Mouse (Mus musculus) limb, embryonic 11.5 days (tissue): ENCODE data around the gene Ranbp3. TPM values are rescaled to one million over a fixed set of nuclear protein-coding genes. Genes with fewer than 3 reads are reported as not detected.

Experiments used
- ATAC-seq: fragments of 200-750 bp; cut with Nextera tagmentation; 2 replicates; pipeline ENCODE4 v1.8.0; 2017; ENCODE audit warnings: low read depth; ENCODE audit not compliant: insufficient number of reproducible peaks, low FRiP score, low TSS enrichment
- DNase-seq: peaks from one replicate; pipeline ENCODE4 v3.0.0-alpha.2; 2015; ENCODE audit warnings: low spot score
- H3K27ac ChIP-seq: fragments of 300-500 bp; sonication (generic); replicated peaks from 2 replicates; pipeline ENCODE4 v1.5.1; 2014; ENCODE audit warnings: low read depth, mild to moderate bottlenecking, low read length
- H3K27me3 ChIP-seq: fragments of 300-500 bp; sonication (generic); 2 replicates; pipeline ENCODE4 v1.6.1; 2014; ENCODE audit warnings: mild to moderate bottlenecking, low read length, mixed read lengths; ENCODE audit not compliant: control insufficient read depth, insufficient read depth
- H3K36me3 ChIP-seq: fragments of 300-500 bp; sonication (generic); 2 replicates; pipeline ENCODE4 v1.6.1; 2014; ENCODE audit warnings: mild to moderate bottlenecking, low read length, moderate library complexity, mixed read lengths; ENCODE audit not compliant: control insufficient read depth, insufficient read depth
- H3K4me1 ChIP-seq: fragments of 300-500 bp; sonication (generic); 2 replicates; pipeline ENCODE4 v1.6.1; 2014; ENCODE audit warnings: low read length, mixed read lengths; ENCODE audit not compliant: control insufficient read depth, insufficient read depth
- H3K4me2 ChIP-seq: fragments of 300-500 bp; sonication (generic); 2 replicates; pipeline ENCODE4 v1.6.1; 2014; ENCODE audit warnings: low read depth, mild to moderate bottlenecking, moderate library complexity; ENCODE audit not compliant: severe bottlenecking
- H3K4me3 ChIP-seq: fragments of 300-500 bp; sonication (generic); 2 replicates; pipeline ENCODE4 v1.5.1; 2014; ENCODE audit warnings: low read depth, low read length
- H3K9ac ChIP-seq: fragments of 300-500 bp; sonication (generic); 2 replicates; pipeline ENCODE4 v1.6.1; 2014; ENCODE audit warnings: mild to moderate bottlenecking, low read length
- H3K9me3 ChIP-seq: fragments of 300-500 bp; sonication (generic); 2 replicates; pipeline ENCODE4 v1.6.1; 2016; ENCODE audit warnings: low read length; ENCODE audit not compliant: control insufficient read depth
- WGBS: fragments of 180-500 bp; shearing (Covaris S2); extraction: QIAGEN DNeasy Blood & Tissue Kit; methylation state at CpG from one replicate; pipeline ENCODE4 v1.1.7; 2014; 5-methylcytosine and 5-hydroxymethylcytosine counted together
- polyA plus RNA-seq: library from polyadenylated mRNA; unstranded; fragments of >200 nt; fragmentation: Nextera tagmentation; extraction: Ambion mirVana; gene quantifications from 2 replicates; pipeline ENCODE4 v1.2.1, GENCODE M21; 2014

Ranbp3 gene
- polyA plus RNA-seq, 1 experiment from 2014 or later, result 118 TPM

DNA sequence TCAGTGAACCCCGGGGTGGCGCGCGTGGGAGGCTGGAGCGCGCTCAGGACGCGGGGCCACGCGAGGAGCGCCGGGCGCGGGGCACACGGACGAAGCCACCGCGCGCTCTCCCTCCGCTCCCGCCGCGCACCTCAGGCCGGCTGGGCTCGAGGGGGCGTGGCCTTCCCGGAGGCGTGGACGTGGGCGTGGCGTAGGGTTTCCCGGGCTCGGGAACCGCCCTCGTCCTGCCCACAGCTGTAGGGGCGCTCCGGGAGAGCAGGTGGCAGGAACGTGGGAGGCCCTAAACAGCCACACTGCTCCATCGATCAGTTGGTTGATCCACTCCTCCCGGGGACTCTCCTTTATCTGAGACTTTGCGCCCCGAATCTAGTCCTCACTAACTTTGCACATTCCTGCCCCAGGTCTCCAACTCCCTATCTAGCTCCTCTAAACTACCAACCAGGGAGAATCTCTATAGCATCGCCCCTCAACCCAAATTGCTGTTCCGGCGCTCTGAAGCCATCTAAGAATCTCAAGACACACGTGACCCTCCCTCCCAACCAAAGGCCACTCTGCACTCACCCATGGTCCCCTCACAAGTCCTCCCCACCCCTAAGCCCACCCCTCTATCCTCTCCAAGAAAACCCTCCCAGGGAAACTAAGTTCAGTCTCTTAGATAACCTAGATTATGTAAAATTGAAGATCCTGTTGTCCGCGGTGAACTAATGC is 84.5 kb downstream of the Ranbp3 start, which contains the start of gene Nrtn:
Gene Nrtn, minus strand, starts transcription at position 115 of the 708 bp plus-strand sequence.
- Histone ChIP-seq H3K9ac (peak within 1 kb of the TSS; percentile 58), H3K36me3 (no peaks in the 10 kb centered on the region), H3K27ac (0 out of 2 replicates have a peak within 1 kb of the TSS, but pooled peaks have one; percentile 8), H3K4me2 (peak within 1 kb of the TSS; percentile 94), H3K9me3 (no peaks in the 10 kb centered on the region), H3K4me1 (peaks cover 37% of the 10 kb centered on the region; the same call in 1 of the 2 replicates), H3K4me3 (peak within 1 kb of the TSS; percentile 50), H3K27me3 (peaks cover 46% of the 10 kb centered on the region)
- under 1% methylated on average over 33 of the region's 48 CpGs for WGBS
- DNase-seq (peak; percentile 91), ATAC-seq (0 out of 2 replicates have a peak, but pooled peaks have one; percentile 31)

DNA sequence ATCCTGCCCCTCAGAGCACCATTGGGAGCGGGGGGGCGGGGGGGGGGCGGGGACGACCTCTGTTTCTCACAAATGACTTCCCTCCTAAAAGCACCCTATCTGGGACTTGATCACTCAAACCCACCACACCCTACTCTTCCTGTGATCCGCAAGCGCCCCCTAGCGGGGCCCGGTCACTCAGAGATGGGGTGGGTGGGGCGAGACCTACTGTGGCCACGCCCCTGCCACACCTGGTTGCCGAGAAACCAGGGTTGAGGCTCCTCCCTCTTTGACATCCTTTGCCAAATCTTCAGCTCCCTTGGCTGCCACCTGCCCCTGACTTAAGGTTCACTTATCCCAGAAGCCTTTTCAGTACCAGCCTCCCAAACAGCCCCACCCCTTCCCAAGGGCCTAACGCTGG is 85.0 kb downstream of the Ranbp3 start:
- Histone ChIP-seq H3K27me3 (peaks cover 40% of the 10 kb centered on the region), H3K4me2 (no peak overlapping the region), H3K4me3 (no peak overlapping the region), H3K9me3 (no peaks in the 10 kb centered on the region), H3K4me1 (peaks cover 37% of the 10 kb centered on the region; the same call in 1 of the 2 replicates), H3K27ac (no peak overlapping the region), H3K9ac (no peak overlapping the region), H3K36me3 (no peaks in the 10 kb centered on the region)
- WGBS, result 7% methylated on average over 12 of the region's 12 CpGs
- DNase-seq (peak; percentile 77), ATAC-seq (no peak)

DNA sequence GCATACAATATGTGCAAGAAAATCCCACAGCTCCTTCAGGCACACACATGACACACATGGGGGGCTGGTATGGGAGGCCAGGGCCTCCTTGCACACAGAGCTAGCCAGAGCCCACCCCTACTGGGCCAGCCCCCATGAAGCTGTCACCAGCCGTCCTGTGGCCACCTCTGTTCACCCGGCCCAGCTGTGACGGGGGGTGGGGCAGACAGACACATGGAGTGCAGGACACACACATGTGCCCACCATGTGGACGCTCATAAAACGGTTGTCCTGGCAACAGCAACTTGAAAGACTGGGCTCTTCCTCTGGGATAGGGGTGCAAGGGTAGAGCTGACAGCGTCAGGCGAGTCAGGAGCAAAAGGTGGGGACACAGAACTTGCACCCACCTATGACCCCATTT is 86.2 kb downstream of the Ranbp3 start:
- Histone ChIP-seq H3K4me1 (peaks cover 26% of the 10 kb centered on the region; the same call in 1 of the 2 replicates), H3K9me3 (no peaks in the 10 kb centered on the region), H3K4me3 (no peak overlapping the region), H3K27me3 (peaks cover 29% of the 10 kb centered on the region), H3K9ac (no peak overlapping the region), H3K4me2 (no peak overlapping the region), H3K27ac (no peak overlapping the region), H3K36me3 (no peaks in the 10 kb centered on the region)
- WGBS, result 15% methylated on average over 7 of the region's 7 CpGs
- DNase-seq (peak; percentile 86), ATAC-seq (peak; percentile 52)

DNA sequence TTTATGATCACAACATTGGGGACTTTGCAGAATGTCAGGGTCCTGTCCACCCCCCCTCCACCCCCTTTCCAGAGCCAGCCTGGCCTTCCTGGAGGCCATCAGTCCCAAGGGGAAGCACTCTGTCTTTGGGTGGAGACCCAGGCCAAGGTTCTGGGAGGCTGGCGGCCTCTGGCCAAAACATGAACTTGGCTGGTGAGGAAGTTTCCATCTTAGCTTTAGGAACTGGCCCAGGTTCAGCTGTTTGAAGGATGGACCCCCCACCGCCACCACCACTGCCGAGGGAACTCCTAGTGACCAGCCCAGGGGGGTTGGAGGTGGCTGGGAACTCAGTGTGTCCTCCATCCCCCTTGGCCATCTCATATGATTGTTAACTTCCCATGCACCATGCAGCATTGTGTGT is 88.0 kb downstream of the Ranbp3 start:
- H3K9ac ChIP-seq, result no peak overlapping the region
- no peak overlapping the region for H3K4me3 ChIP-seq
- no peaks in the 10 kb centered on the region for H3K36me3 ChIP-seq
- no peak overlapping the region for H3K4me2 ChIP-seq
- no peaks in the 10 kb centered on the region for H3K9me3 ChIP-seq
- H3K27me3 ChIP-seq, result peaks cover 11% of the 10 kb centered on the region
- DNase-seq (no peak), ATAC-seq (no peak)
- no peak overlapping the region for H3K27ac ChIP-seq
- H3K4me1 ChIP-seq, result peaks cover 28% of the 10 kb centered on the region; the same call in 1 of the 2 replicates
- 69% methylated on average over 3 of the region's 3 CpGs for WGBS

Other genes with a start within 250 kb of the Ranbp3 start
- 82.5 and 86.2 TPM in 2 replicates for gene Ptprs, start 196.8 kb upstream of the Ranbp3 start, polyA plus RNA-seq
- not detected in 2 replicates for gene Znrf4, start 160.9 kb upstream of the Ranbp3 start, polyA plus RNA-seq
- 0.73 and 0.84 TPM in 2 replicates for gene Gm20219, start 118.9 kb upstream of the Ranbp3 start, polyA plus RNA-seq
- 65.3 and 78.6 TPM in 2 replicates for gene Safb2, start 88.7 kb upstream of the Ranbp3 start, polyA plus RNA-seq
- 119 and 132 TPM in 2 replicates for gene Safb, start 88.5 kb upstream of the Ranbp3 start, polyA plus RNA-seq
- 198 and 203 TPM in 2 replicates for gene 2410015M20Rik, start 63.5 kb upstream of the Ranbp3 start, polyA plus RNA-seq
- gene Rpl36, start 59.9 kb upstream of the Ranbp3 start, polyA plus RNA-seq, result 1,726 and 1,764 TPM in 2 replicates
- 61.9 and 66.3 TPM in 2 replicates for gene Lonp1, start 46.4 kb upstream of the Ranbp3 start, polyA plus RNA-seq
- 0.61 and 0.85 TPM in 2 replicates for gene Catsperd, start 45.2 kb upstream of the Ranbp3 start, polyA plus RNA-seq
- gene Ndufa11, start 44.5 kb downstream of the Ranbp3 start, polyA plus RNA-seq, result 413 and 428 TPM in 2 replicates
- 19.7 and 21.1 TPM in 2 replicates for gene Vmac, start 44.7 kb downstream of the Ranbp3 start, polyA plus RNA-seq
- gene Nrtn, start 84.2 kb downstream of the Ranbp3 start, polyA plus RNA-seq, result 19.0 and 19.9 TPM in 2 replicates
- gene Dus3l, start 91.5 kb downstream of the Ranbp3 start, polyA plus RNA-seq, result 37.3 and 38.2 TPM in 2 replicates
- gene Prr22, start 97.0 kb downstream of the Ranbp3 start, polyA plus RNA-seq, result 1.2 TPM in 2 replicates
- 2.7 and 2.9 TPM in 2 replicates for gene Rfx2, start 157.7 kb downstream of the Ranbp3 start, polyA plus RNA-seq
- gene Acsbg2, start 201.2 kb downstream of the Ranbp3 start, polyA plus RNA-seq, result not detected in 2 replicates
- gene 1700061G19Rik, start 202.2 kb downstream of the Ranbp3 start, polyA plus RNA-seq, result 0.40 and 0.50 TPM in 2 replicates